Mouse (Mus musculus): ENCODE measurements around the gene Smarca5.

Smarca5 gene

GRCm38 (mm10) chr8:80663476-80663875 lies 75.8 kb downstream of the Smarca5 start:
- DNase-seq: no peak

GRCm38 (mm10) chr8:80661055-80661454 lies 78.2 kb downstream of the Smarca5 start:
- DNase-seq: no peak

GRCm38 (mm10) chr8:80657639-80658038 lies 81.7 kb downstream of the Smarca5 start:
- no peak for DNase-seq
